Mouse (Mus musculus): ENCODE measurements around the gene 4930469K13Rik. TPM values are rescaled to one million over a fixed set of nuclear protein-coding genes. Genes with fewer than 3 reads are reported as not detected.

4930469K13Rik gene
- polyA plus RNA-seq, 1 experiment = not detected

DNA sequence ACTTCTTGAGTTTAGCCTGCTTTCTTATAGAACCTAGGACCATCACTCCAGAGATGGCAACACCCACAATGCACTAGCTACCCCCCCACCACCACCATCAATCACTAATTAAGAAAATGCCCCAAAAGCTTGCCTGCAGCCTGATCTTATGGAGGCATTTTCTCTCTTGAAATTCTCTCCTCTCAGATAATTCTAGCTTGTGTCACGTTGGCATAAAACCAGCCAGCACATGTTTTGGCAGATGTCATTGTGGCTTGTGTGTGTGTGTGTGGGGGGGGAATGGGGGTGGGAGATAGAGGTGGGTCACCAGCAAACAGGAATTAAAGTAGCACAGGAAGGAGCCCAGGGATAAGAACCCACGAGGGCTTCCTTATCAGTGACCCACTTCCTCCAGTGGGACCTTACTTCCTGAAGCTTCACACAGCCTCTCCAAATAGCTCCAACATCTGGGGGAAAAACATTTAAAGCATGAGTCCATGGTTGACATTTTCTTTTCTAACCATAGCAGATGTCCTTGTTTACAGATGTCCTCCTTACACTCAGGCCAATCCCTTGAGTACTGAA, 18.3 kb upstream of the 4930469K13Rik start:
- Histone ChIP-seq H3K27ac (ENCODE audit: insufficient read depth, low read length) (no peak overlapping the region), H3K4me1 (ENCODE audit: control insufficient read depth, insufficient read depth, low read length) (peaks cover 1% of the 10 kb centered on the region; the same call in 1 of the 2 replicates), H3K4me3 (ENCODE audit: insufficient read depth, low read length) (no peak overlapping the region)
- TF ChIP-seq POLR2A (IDR thresholded peaks at IDR 0.05; ENCODE audit: extremely low read depth, insufficient read depth, low read length) (no peak), CTCF (IDR thresholded peaks at IDR 0.05; ENCODE audit: extremely low read depth, insufficient read depth, low read length) (no peak)

DNA sequence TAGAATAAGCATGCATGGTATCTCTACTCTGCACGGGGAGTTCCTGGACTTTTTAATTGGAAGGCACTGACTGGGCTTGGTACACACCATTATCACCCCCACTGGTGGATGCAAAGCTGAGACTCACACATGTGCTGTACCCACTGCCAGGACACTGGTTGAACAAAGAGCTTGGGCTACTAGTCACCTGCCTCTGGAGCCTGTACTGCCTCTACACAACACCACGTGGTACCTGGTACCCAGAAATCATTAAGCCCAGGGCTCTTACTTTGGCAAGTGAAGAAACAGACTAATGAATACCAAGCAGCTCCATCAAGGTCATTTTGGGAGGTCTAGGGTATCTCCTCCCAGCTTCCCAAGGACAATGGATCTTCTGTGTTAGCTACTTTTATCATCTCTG, 15.4 kb upstream of the 4930469K13Rik start:
- peaks cover 1% of the 10 kb centered on the region; the same call in 1 of the 2 replicates for H3K4me1 ChIP-seq (ENCODE audit: control insufficient read depth, insufficient read depth, low read length)
- H3K27ac ChIP-seq (ENCODE audit: insufficient read depth, low read length) = no peak overlapping the region

DNA sequence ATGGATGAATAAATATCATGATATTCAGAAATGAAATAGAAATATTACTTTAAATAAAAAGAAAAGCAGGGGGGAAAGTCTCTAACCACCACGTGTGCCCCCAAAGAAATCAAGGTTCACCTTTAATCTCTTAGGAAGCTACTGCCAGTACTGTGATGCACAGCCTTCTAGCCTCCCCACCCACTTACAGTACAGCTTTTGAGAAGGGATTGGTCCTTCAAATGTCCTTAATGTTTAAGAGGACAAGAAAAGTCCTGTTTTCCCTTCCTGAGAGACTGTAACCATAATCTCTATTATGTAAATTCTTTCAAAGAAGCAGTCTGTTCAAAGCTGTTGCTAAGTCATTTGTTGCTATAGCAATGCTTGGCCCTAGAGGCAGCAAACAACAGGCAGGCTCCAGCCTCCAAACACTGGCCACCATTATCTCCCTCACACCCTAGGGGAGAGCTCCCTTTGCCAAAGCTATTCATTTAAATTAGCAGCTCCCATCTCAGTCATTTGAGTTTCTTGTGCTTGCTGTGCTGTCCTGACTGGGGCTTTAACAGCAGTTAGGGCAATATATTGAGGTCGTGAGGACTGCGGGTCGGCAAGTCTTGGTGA, 14.5 kb upstream of the 4930469K13Rik start:
- no peak for TF ChIP-seq CTCF (IDR thresholded peaks at IDR 0.05; ENCODE audit: extremely low read depth, insufficient read depth, low read length)
- TF ChIP-seq POLR2A (IDR thresholded peaks at IDR 0.05; ENCODE audit: extremely low read depth, insufficient read depth, low read length) = no peak
- Histone ChIP-seq H3K4me3 (ENCODE audit: insufficient read depth, low read length) (no peak overlapping the region), H3K27ac (ENCODE audit: insufficient read depth, low read length) (no peak overlapping the region), H3K4me1 (ENCODE audit: control insufficient read depth, insufficient read depth, low read length) (peaks cover 1% of the 10 kb centered on the region; the same call in 1 of the 2 replicates)

More for the DNA sequence above, 15.4 kb upstream of the 4930469K13Rik start:
- no peak for TF ChIP-seq CTCF (IDR thresholded peaks at IDR 0.05; ENCODE audit: extremely low read depth, insufficient read depth, low read length)
- TF ChIP-seq POLR2A (IDR thresholded peaks at IDR 0.05; ENCODE audit: extremely low read depth, insufficient read depth, low read length) = no peak
- no peak overlapping the region for H3K4me3 ChIP-seq (ENCODE audit: insufficient read depth, low read length)

DNA sequence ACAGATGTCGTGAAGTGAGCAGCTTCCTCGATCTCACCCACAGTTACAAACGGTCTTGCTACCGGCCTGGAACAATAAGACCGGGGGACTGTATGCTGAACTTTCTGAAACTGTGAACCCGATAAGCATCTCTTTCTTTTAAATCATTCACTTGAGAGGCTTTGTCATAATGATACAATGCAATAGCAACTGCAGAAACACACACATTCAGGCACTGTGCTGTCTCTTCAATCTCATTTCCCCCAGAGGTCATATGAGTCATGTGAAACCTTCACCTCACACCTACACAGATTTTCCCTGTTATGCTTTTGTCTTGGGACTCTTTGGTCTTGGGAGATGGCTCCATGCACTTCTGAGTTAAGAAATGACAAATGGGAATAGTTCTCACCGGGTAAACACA, 13.6 kb upstream of the 4930469K13Rik start:
- no peak for TF ChIP-seq POLR2A (IDR thresholded peaks at IDR 0.05; ENCODE audit: extremely low read depth, insufficient read depth, low read length)
- no peak for TF ChIP-seq CTCF (IDR thresholded peaks at IDR 0.05; ENCODE audit: extremely low read depth, insufficient read depth, low read length)
- no peak overlapping the region for H3K27ac ChIP-seq (ENCODE audit: insufficient read depth, low read length)
- peaks cover 1% of the 10 kb centered on the region; the same call in 1 of the 2 replicates for H3K4me1 ChIP-seq (ENCODE audit: control insufficient read depth, insufficient read depth, low read length)
- H3K4me3 ChIP-seq (ENCODE audit: insufficient read depth, low read length) = no peak overlapping the region

DNA sequence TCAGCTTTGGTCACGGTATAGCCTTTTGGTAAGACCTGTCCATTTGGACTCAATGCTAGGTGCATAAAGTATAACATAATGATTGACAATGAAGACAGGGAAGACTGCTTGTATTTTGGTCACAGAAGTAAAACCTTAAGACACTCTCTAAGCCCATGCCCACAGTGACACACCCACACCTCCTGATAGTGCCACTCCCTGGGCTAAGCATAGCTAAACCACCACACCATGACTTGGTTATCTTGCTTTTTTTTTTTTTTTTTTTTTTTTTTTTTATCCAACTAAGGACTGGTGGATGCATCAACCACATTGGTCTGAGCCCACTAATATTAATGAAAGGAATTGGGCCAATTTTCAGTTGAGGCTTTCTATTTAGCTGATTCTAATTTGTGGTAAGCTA, 10.9 kb upstream of the 4930469K13Rik start:
- Histone ChIP-seq H3K4me3 (ENCODE audit: insufficient read depth, low read length) (no peak overlapping the region), H3K4me1 (ENCODE audit: control insufficient read depth, insufficient read depth, low read length) (peaks cover 1% of the 10 kb centered on the region; the same call in 1 of the 2 replicates), H3K27ac (ENCODE audit: insufficient read depth, low read length) (no peak overlapping the region)
- TF ChIP-seq CTCF (IDR thresholded peaks at IDR 0.05; ENCODE audit: extremely low read depth, insufficient read depth, low read length) (no peak), POLR2A (IDR thresholded peaks at IDR 0.05; ENCODE audit: extremely low read depth, insufficient read depth, low read length) (no peak)

DNA sequence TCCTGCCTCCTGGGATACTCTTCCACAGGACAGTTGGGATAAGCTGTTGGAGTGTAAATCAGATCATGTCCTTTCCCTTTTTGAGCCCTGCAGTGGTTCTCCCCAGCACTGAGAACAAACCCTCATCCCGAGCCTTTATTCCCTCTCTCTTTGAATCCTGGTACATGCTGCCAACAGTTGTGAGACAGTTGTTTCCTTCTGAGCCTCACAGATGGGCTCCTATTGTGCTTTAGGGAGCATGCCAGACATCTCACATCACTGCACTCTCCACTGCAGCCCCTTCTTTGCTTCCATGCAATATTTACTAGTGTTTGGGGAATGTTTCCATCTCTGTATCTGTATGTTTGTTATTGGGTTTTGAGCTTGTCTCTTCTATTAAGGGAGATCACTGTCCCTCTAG, 6.6 kb upstream of the 4930469K13Rik start:
- TF ChIP-seq CTCF (IDR thresholded peaks at IDR 0.05; ENCODE audit: extremely low read depth, insufficient read depth, low read length) = no peak
- no peak for TF ChIP-seq POLR2A (IDR thresholded peaks at IDR 0.05; ENCODE audit: extremely low read depth, insufficient read depth, low read length)
- Histone ChIP-seq H3K27ac (ENCODE audit: insufficient read depth, low read length) (no peak overlapping the region), H3K4me1 (ENCODE audit: control insufficient read depth, insufficient read depth, low read length) (no peaks in the 10 kb centered on the region), H3K4me3 (ENCODE audit: insufficient read depth, low read length) (no peak overlapping the region)

DNA sequence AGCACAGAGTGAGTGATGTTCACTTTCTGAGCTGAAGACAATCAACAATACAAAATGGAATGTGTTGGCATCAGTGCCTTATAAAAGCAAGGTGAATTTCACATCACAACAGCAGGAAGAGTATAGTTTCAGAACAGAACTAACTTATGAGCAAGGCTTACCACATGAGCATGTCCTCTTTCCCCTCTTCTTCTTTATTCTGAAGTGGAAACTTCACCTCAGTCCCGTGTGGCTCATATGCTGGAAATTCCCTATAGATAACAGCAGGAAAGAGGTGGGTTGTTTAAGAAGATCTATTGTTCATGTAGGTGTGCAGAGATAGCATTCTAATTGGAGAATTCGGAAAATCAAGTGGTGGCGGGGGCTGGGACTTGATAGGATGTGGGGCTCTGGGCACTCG, 3.5 kb upstream of the 4930469K13Rik start:
- Histone ChIP-seq H3K27ac (ENCODE audit: insufficient read depth, low read length) (no peak overlapping the region), H3K4me3 (ENCODE audit: insufficient read depth, low read length) (no peak overlapping the region), H3K4me1 (ENCODE audit: control insufficient read depth, insufficient read depth, low read length) (no peaks in the 10 kb centered on the region)
- no peak for TF ChIP-seq POLR2A (IDR thresholded peaks at IDR 0.05; ENCODE audit: extremely low read depth, insufficient read depth, low read length)
- no peak for TF ChIP-seq CTCF (IDR thresholded peaks at IDR 0.05; ENCODE audit: extremely low read depth, insufficient read depth, low read length)

DNA sequence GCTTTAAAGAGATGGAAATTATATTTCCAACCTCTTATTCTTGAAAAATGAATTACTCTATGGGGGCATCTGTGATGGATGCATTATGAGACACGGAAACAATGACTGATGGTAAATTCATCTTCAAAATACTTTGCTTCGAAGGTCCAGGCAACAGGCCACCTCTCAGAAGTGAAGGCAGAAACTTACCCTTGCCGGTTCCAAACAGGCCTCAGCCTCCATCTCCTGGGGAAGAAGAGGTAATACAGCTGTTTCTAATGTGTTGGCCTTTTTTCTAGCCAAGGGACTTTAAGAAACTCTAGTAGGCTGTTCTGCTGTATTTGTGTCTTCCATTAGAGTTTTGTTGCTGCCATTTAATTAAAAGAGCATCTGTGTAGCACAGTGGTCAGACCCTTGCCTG, 11.3 kb downstream of the 4930469K13Rik start:
- no peak overlapping the region for H3K27ac ChIP-seq (ENCODE audit: insufficient read depth, low read length)
- H3K4me1 ChIP-seq (ENCODE audit: control insufficient read depth, insufficient read depth, low read length) = no peaks in the 10 kb centered on the region
- TF ChIP-seq CTCF (IDR thresholded peaks at IDR 0.05; ENCODE audit: extremely low read depth, insufficient read depth, low read length) = 0 out of 2 replicates have a peak, but pooled peaks have one; percentile 19
- TF ChIP-seq POLR2A (IDR thresholded peaks at IDR 0.05; ENCODE audit: extremely low read depth, insufficient read depth, low read length) = no peak
- no peak overlapping the region for H3K4me3 ChIP-seq (ENCODE audit: insufficient read depth, low read length)

DNA sequence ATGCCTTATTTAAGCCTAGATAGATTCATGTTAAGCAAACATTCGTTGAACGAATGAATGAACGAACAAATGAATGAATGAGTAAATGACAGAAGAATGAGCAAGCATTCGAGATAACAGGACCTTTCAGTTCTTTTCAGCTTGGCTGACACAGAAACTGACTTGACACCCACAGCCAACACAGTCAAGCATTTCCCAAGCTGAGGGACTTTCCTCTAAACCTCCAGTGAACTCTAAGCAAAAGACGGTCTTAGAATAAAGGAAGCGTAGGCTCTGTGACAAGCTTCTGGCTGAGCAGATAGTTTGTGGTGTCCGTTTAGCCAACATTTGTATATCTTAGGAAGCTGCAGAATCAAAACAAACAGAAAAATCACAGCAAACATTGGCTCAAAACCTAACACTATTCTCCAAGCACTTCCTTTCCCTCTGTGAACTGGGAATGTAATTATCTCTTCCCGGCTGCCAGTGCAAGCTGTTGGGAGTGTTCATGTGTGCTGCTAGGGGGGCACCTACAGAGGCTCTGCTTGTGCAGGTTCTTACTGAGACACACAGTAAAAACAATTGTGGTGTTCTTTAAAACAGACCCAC, 12.1 kb downstream of the 4930469K13Rik start:
- Histone ChIP-seq H3K4me1 (ENCODE audit: control insufficient read depth, insufficient read depth, low read length) (no peaks in the 10 kb centered on the region), H3K4me3 (ENCODE audit: insufficient read depth, low read length) (no peak overlapping the region), H3K27ac (ENCODE audit: insufficient read depth, low read length) (no peak overlapping the region)
- no peak for TF ChIP-seq POLR2A (IDR thresholded peaks at IDR 0.05; ENCODE audit: extremely low read depth, insufficient read depth, low read length)
- no peak for TF ChIP-seq CTCF (IDR thresholded peaks at IDR 0.05; ENCODE audit: extremely low read depth, insufficient read depth, low read length)

DNA sequence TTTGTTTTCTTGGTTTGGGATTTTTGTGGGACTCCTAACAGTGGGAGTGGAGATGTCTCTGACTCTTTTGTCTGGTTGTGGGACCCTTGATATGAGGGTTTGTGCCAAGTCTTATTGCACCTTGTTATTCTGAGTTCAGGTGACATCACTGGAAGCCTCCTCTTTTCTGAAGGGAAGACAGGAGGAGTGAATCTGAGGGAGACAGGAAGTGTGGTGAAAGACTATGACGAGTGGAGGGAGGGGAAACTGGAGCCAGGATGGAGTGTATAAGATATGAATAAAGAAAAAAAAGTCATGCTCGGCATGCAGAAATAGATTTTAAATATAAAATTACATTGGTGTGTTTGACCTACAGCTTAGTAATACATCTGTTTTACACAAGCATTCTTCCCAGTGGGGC, 13.7 kb downstream of the 4930469K13Rik start:
- H3K27ac ChIP-seq (ENCODE audit: insufficient read depth, low read length) = no peak overlapping the region
- TF ChIP-seq CTCF (IDR thresholded peaks at IDR 0.05; ENCODE audit: extremely low read depth, insufficient read depth, low read length) (no peak), POLR2A (IDR thresholded peaks at IDR 0.05; ENCODE audit: extremely low read depth, insufficient read depth, low read length) (no peak)
- no peaks in the 10 kb centered on the region for H3K4me1 ChIP-seq (ENCODE audit: control insufficient read depth, insufficient read depth, low read length)
- no peak overlapping the region for H3K4me3 ChIP-seq (ENCODE audit: insufficient read depth, low read length)

Data from cortical plate, adult 2 months (tissue).